Mouse (Mus musculus): ENCODE measurements around the gene Psmc3ip. TPM values are rescaled to one million over a fixed set of nuclear protein-coding genes. Genes with fewer than 3 reads are reported as not detected.

The Psmc3ip gene
- polyA plus RNA-seq, 1 experiment from 2014 or later, result 20.6 TPM

- in situ Hi-C loops (cut with MboI; ENCODE audit: low pct_unique_long_range_greater_than_20kb), result no loop called here
- CTCF ChIA-PET, result interaction anchor here (0.9 kb wide), 1 partner anchor 17 kb away, joined by 3 read pairs; no protein-coding TSS in a partner anchor
Observed at GRCm38 (mm10) chr11:101046440-101046839, 48.8 kb downstream of the Psmc3ip start.

GRCm38 (mm10) chr11:101045826-101046225 lies 49.4 kb downstream of the Psmc3ip start:
- no peak for DNase-seq (ENCODE audit: low read depth, low spot score)
- ATAC-seq, result no peak
- no peaks in the 10 kb centered on the region for H3K27me3 ChIP-seq
- POLR2A ChIA-PET, result no interaction called here
- in situ Hi-C loops (cut with MboI; ENCODE audit: low pct_unique_long_range_greater_than_20kb), result no loop called here
- CTCF ChIA-PET, result interaction anchor here (0.9 kb wide), 1 partner anchor 16 kb away, joined by 3 read pairs; no protein-coding TSS in a partner anchor
- no peak for TF ChIP-seq CTCF (IDR thresholded peaks at IDR 0.05)

More at GRCm38 (mm10) chr11:101046440-101046839, 48.8 kb downstream of the Psmc3ip start:
- no peaks in the 10 kb centered on the region for H3K27me3 ChIP-seq
- POLR2A ChIA-PET, result no interaction called here
- ATAC-seq (no peak), DNase-seq (ENCODE audit: low read depth, low spot score) (no peak)
- no peak for TF ChIP-seq CTCF (IDR thresholded peaks at IDR 0.05)

Other genes with a start within 250 kb of the Psmc3ip start
- gene Stat5b, start 244.7 kb downstream of the Psmc3ip start, polyA plus RNA-seq (2021), result 26.8 TPM
- 14.4 TPM for gene Stat5a, start 236.1 kb downstream of the Psmc3ip start, polyA plus RNA-seq (2021)
- 152 TPM for gene Stat3, start 155.9 kb downstream of the Psmc3ip start, polyA plus RNA-seq (2021)
- 211 TPM for gene Cavin1, start 124.5 kb downstream of the Psmc3ip start, polyA plus RNA-seq (2021)
- gene Atp6v0a1, start 86.0 kb downstream of the Psmc3ip start, polyA plus RNA-seq (2021), result 141 TPM
- gene Naglu, start 25.4 kb downstream of the Psmc3ip start, polyA plus RNA-seq (2021), result 46.4 TPM
- 0.83 TPM for gene Hsd17b1, start 17.0 kb downstream of the Psmc3ip start, polyA plus RNA-seq (2021)
- gene Coasy, start 12.9 kb downstream of the Psmc3ip start, polyA plus RNA-seq (2021), result 45.7 TPM
- 44.5 TPM for gene Mlx, start 8.2 kb downstream of the Psmc3ip start, polyA plus RNA-seq (2021)
- 72.2 TPM for gene Retreg3, start 24.5 kb upstream of the Psmc3ip start, polyA plus RNA-seq (2021)
- gene Tubg1, start 24.5 kb upstream of the Psmc3ip start, polyA plus RNA-seq (2021), result 70.2 TPM
- 3.5 TPM for gene Tubg2, start 60.5 kb upstream of the Psmc3ip start, polyA plus RNA-seq (2021)
- gene Cntnap1, start 75.1 kb upstream of the Psmc3ip start, polyA plus RNA-seq (2021), result 10.8 TPM
- 33.3 TPM for gene Plekhh3, start 75.9 kb upstream of the Psmc3ip start, polyA plus RNA-seq (2021)
- 0.95 TPM for gene Ccr10, start 80.0 kb upstream of the Psmc3ip start, polyA plus RNA-seq (2021)
- 52.0 TPM for gene Ezh1, start 131.0 kb upstream of the Psmc3ip start, polyA plus RNA-seq (2021)
- gene Ramp2, start 150.6 kb upstream of the Psmc3ip start, polyA plus RNA-seq (2021), result 27.3 TPM
- gene Vps25, start 158.3 kb upstream of the Psmc3ip start, polyA plus RNA-seq (2021), result 104 TPM
- 53.9 TPM for gene Wnk4, start 165.1 kb upstream of the Psmc3ip start, polyA plus RNA-seq (2021)
- gene Cntd1, start 183.6 kb upstream of the Psmc3ip start, polyA plus RNA-seq (2021), result 1.0 TPM
- 118 TPM for gene Coa3, start 183.7 kb upstream of the Psmc3ip start, polyA plus RNA-seq (2021)
- gene Becn1, start 206.8 kb upstream of the Psmc3ip start, polyA plus RNA-seq (2021), result 203 TPM
- gene Psme3, start 220.8 kb upstream of the Psmc3ip start, polyA plus RNA-seq (2021), result 101 TPM
- 2.3 TPM for gene Aoc2, start 229.6 kb upstream of the Psmc3ip start, polyA plus RNA-seq (2021)
- gene Aoc3, start 235.2 kb upstream of the Psmc3ip start, polyA plus RNA-seq (2021), result 0.04 TPM